Mouse (Mus musculus) megakaryocyte, embryonic 14.5 days (primary cell): ENCODE data around the gene Gpr15.

Experiments used
- FLI1 ChIP-seq: IDR thresholded peaks from 2 replicates; pipeline ENCODE4 v1.6.1; 2012; ENCODE audit warnings: low read length, inconsistent platforms, mixed read lengths
- GATA1 ChIP-seq: IDR thresholded peaks from 3 replicates; pipeline ENCODE4 v1.6.1; 2012; ENCODE audit warnings: mixed read lengths, low read length, inconsistent platforms, borderline replicate concordance

DNA sequence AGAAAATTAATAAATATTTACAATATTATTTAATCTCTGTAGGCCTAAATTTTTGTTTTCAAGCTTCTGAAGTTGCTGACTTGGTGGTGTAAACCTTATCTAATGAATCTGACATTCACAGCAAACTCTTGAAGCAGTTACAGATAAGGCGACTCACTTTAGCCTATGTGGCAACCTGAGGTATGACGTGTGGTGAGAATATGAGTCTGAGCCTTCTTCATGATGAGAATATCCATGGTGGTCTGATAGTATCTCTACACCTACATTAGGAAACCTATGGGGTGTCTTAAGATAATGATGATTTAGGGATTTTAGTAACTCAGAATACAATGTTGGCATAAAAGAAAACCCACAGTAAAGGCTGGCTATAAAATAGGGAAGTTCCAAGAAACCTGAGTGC lies 3.4 kb upstream of the Gpr15 start:
- TF ChIP-seq FLI1 (no peak), GATA1 (no peak)
